Comparison of ENCODE assay signal across 8 mouse cellular contexts in genomic region chr1:128358916-128359553, GRCm38 (mm10). TPM values are rescaled to one million over a fixed set of nuclear protein-coding genes. Genes with fewer than 3 reads are reported as not detected.
A peak's percentile ranks its signal among the peaks of the same experiment; 100 is the strongest.
DNase-seq lines count a peak whose midpoint lies in the region; ATAC-seq and TF ChIP-seq lines count a peak whose summit lies in the region.

No protein-coding gene starts in this region.

- H3K4me2 ChIP-seq in limb, embryonic 11.5 days (ENCODE audit: low read depth, severe bottlenecking) = peak overlapping the region; percentile 62
- H3K4me2 ChIP-seq in midbrain, embryonic 14.5 days (ENCODE audit: low read length) = peak overlapping the region; percentile 81

- peak overlapping the region; percentile 79 for H3K27ac ChIP-seq in embryonic fibroblast, embryonic 13.5 days (ENCODE audit: insufficient read depth, low read length)
- H3K27ac ChIP-seq in limb, embryonic 11.5 days (replicated peaks; ENCODE audit: low read depth, low read length) = peak overlapping the region; percentile 87
- peak overlapping the region; percentile 52 for H3K27ac ChIP-seq in midbrain, embryonic 14.5 days (replicated peaks; ENCODE audit: low read depth, low read length)

- no peaks in the 10 kb centered on the region; the same call in 1 of the 2 replicates for H3K4me1 ChIP-seq in embryonic fibroblast, embryonic 13.5 days (ENCODE audit: control insufficient read depth, insufficient read depth, low read length)
- 0 out of 2 replicates have a peak, but pooled peaks cover 3% of the 10 kb centered on the region for H3K4me1 ChIP-seq in limb, embryonic 11.5 days (ENCODE audit: control insufficient read depth, insufficient read depth, low read length)
- peaks cover 6% of the 10 kb centered on the region; the same call in 1 of the 2 replicates for H3K4me1 ChIP-seq in midbrain, embryonic 14.5 days (ENCODE audit: control insufficient read depth, insufficient read depth, low read length)

- H3K4me3 ChIP-seq in embryonic fibroblast, embryonic 13.5 days (ENCODE audit: insufficient read depth, low read length) = peak overlapping the region; percentile 88
- H3K4me3 ChIP-seq in limb, embryonic 11.5 days (ENCODE audit: low read depth, low read length) = peak overlapping the region; percentile 90
- peak overlapping the region; percentile 78 for H3K4me3 ChIP-seq in midbrain, embryonic 14.5 days (replicated peaks; ENCODE audit: low read depth, low read length)

- H3K9me3 ChIP-seq in limb, embryonic 11.5 days (ENCODE audit: control insufficient read depth, low read length) = no peaks in the 10 kb centered on the region
- H3K9me3 ChIP-seq in midbrain, embryonic 14.5 days (ENCODE audit: control insufficient read depth, low read length) = no peaks in the 10 kb centered on the region

- H3K36me3 ChIP-seq in limb, embryonic 11.5 days (ENCODE audit: control insufficient read depth, insufficient read depth, low read length) = peaks cover 3% of the 10 kb centered on the region; the same call in 1 of the 2 replicates
- H3K36me3 ChIP-seq in midbrain, embryonic 14.5 days (ENCODE audit: control insufficient read depth, insufficient read depth, low read length) = peaks cover 22% of the 10 kb centered on the region

- peak; percentile 77 for ATAC-seq in limb, embryonic 11.5 days (ENCODE audit: insufficient number of reproducible peaks, low FRiP score, low TSS enrichment, low read depth)
- ATAC-seq in midbrain, embryonic 14.5 days (ENCODE audit: low FRiP score, low TSS enrichment) = peak; percentile 73

- H3K27me3 ChIP-seq in limb, embryonic 11.5 days (ENCODE audit: control insufficient read depth, insufficient read depth, low read length) = no peaks in the 10 kb centered on the region
- no peaks in the 10 kb centered on the region for H3K27me3 ChIP-seq in midbrain, embryonic 14.5 days (ENCODE audit: control insufficient read depth, insufficient read depth, low read length)

- under 1% methylated on average over 35 of the region's 35 CpGs for WGBS in limb, embryonic 11.5 days
- under 1% methylated on average over 35 of the region's 35 CpGs for WGBS in midbrain, embryonic 14.5 days

- TF ChIP-seq CTCF in embryonic fibroblast, embryonic 13.5 days (IDR thresholded peaks at IDR 0.05; ENCODE audit: borderline replicate concordance, insufficient read depth, low read length) = no peak

- peak overlapping the region; percentile 90 for H3K9ac ChIP-seq in limb, embryonic 11.5 days (ENCODE audit: low read length)
- H3K9ac ChIP-seq in midbrain, embryonic 14.5 days (replicated peaks; ENCODE audit: low read length) = peak overlapping the region; percentile 59

- intact Hi-C loops in left cerebral cortex, postnatal 10 days (cut with DNase I) = no loop called here
- intact Hi-C loops in gastrocnemius, postnatal 36 days (cut with DNase I) = no loop called here

- TF ChIP-seq POLR2A in embryonic fibroblast, embryonic 13.5 days (IDR thresholded peaks at IDR 0.05; ENCODE audit: low read depth, low read length) = peak; percentile 62; the same call in 1 of the 2 replicates

- DNase-seq in left cerebral cortex, postnatal 10 days (ENCODE audit: extremely low spot score in 1 of 2, low spot score in 2 of 2) = peak; percentile 18 to 38
- no peak for DNase-seq in left cerebral cortex, adult 8-10 months (ENCODE audit: low spot score in 2 of 2)
- DNase-seq in R1 (ENCODE audit: low read depth, low spot score) = peak; percentile 84
- no peak for DNase-seq in limb, embryonic 11.5 days (ENCODE audit: low spot score)
- no peak for DNase-seq in midbrain, embryonic 14.5 days
- DNase-seq in gastrocnemius, postnatal 36 days = no peak
- DNase-seq in c-Kit-positive CD71-positive TER-119-positive erythroid progenitor cells, embryonic 14.5 days (ENCODE audit: low spot score) = no peak

RNA-seq across cellular contexts. Expression of gene Mcm6, which starts 0.4 kb away (rescaled TPM):
- total RNA-seq in left cerebral cortex, postnatal 10 days (2021) = 10 to 100 TPM; 14.6 to 15.6 TPM
- 1 to 10 TPM; 6.1 to 8.7 (median 7.3) TPM for total RNA-seq in left cerebral cortex, adult 8-10 months (2022)
- polyA plus RNA-seq in embryonic fibroblast, embryonic 13.5 days (2011; ENCODE audit: insufficient read length, low read depth, missing spikeins) = 74.6 and 91.1 TPM in 2 replicates
- 333 and 336 TPM in 2 replicates for polyA plus RNA-seq in limb, embryonic 11.5 days (2014; fragmentation: Nextera tagmentation; extraction: Ambion mirVana)
- polyA plus RNA-seq in midbrain, embryonic 14.5 days (2014; fragmentation: Nextera tagmentation; extraction: Ambion mirVana) = 41.3 and 77.8 TPM in 2 replicates
- 1 to 10 TPM; 2.1 to 2.2 TPM for total RNA-seq in gastrocnemius, postnatal 36 days (2021)

RNA-seq across cellular contexts. Expression of gene Lct, which starts 30.9 kb away (rescaled TPM):
- total RNA-seq in left cerebral cortex, postnatal 10 days (2021) = 1 to 10 TPM; 5.4 to 6.1 TPM
- 1 to 10 TPM; 1.0 to 1.2 (median 1.1) TPM for total RNA-seq in left cerebral cortex, adult 8-10 months (2022)
- 0.13 TPM in 1 of 2 replicates, not detected in the other for polyA plus RNA-seq in embryonic fibroblast, embryonic 13.5 days (2011; ENCODE audit: insufficient read length, low read depth, missing spikeins)
- 0.19 and 0.24 TPM in 2 replicates for polyA plus RNA-seq in limb, embryonic 11.5 days (2014; fragmentation: Nextera tagmentation; extraction: Ambion mirVana)
- 0.12 TPM in 2 replicates for polyA plus RNA-seq in midbrain, embryonic 14.5 days (2014; fragmentation: Nextera tagmentation; extraction: Ambion mirVana)
- total RNA-seq in gastrocnemius, postnatal 36 days (2021) = under 1 TPM in 1 of 2 experiments, not detected in 1; 0.05 TPM

RNA-seq across cellular contexts. Expression of gene Dars, which starts 58.1 kb away (rescaled TPM):
- 10 to 100 TPM; 64.0 to 67.9 TPM for total RNA-seq in left cerebral cortex, postnatal 10 days (2021)
- 10 to 100 TPM; 54.0 to 57.0 (median 55.8) TPM for total RNA-seq in left cerebral cortex, adult 8-10 months (2022)
- 108 TPM in 2 replicates for polyA plus RNA-seq in embryonic fibroblast, embryonic 13.5 days (2011; ENCODE audit: insufficient read length, low read depth, missing spikeins)
- polyA plus RNA-seq in limb, embryonic 11.5 days (2014; fragmentation: Nextera tagmentation; extraction: Ambion mirVana) = 92.4 and 104 TPM in 2 replicates
- 96.7 and 111 TPM in 2 replicates for polyA plus RNA-seq in midbrain, embryonic 14.5 days (2014; fragmentation: Nextera tagmentation; extraction: Ambion mirVana)
- total RNA-seq in gastrocnemius, postnatal 36 days (2021) = 10 to 100 TPM; 57.1 to 67.3 TPM

Comparison
In these comparisons a context has a peak if more than half of its experiments do, and no peak if none do; other contexts are left out.
1. DNase-seq: peak in left cerebral cortex, postnatal 10 days (2 of 2) and R1 (single experiment); none in left cerebral cortex, adult 8-10 months (0 of 2), limb, embryonic 11.5 days (single experiment), midbrain, embryonic 14.5 days (single experiment), gastrocnemius, postnatal 36 days (0 of 2) and c-Kit-positive CD71-positive TER-119-positive erythroid progenitor cells, embryonic 14.5 days (single experiment).
2. Peak in every context shown above with its lines, with median percentiles within 50 percentile points of each other: H3K27ac ChIP-seq and H3K4me3 ChIP-seq.